Mouse (Mus musculus): ENCODE measurements at regions not wholly inside any gene's neighbourhood (a gene's known extent, or its start where the extent isn't known, plus 50 kb on each side); places are given as distances from the start of the nearest gene placed in this dataset.

DNA sequence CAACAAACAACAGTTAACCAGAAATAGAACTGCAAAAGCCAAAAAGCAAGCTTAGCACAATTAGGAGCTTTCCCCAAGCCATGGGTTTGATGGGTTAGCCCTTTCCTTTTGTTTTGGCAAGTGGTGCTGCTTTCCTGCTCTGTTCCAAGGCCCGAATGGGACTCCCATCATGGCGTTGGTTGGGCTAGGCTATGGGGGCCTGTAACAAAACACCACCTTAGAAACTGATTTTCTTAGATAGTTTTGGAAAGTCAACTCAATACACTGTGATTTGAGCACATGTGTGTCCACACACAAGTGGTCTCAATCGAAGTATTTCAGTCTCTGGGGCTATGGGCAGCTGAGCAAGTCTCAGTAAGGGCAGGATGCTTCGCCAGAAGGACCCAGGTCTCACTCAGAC, 470.5 kb upstream of the Kif2a start:
- DNase-seq (ENCODE audit: low spot score in 2 of 2) = no peak

DNA sequence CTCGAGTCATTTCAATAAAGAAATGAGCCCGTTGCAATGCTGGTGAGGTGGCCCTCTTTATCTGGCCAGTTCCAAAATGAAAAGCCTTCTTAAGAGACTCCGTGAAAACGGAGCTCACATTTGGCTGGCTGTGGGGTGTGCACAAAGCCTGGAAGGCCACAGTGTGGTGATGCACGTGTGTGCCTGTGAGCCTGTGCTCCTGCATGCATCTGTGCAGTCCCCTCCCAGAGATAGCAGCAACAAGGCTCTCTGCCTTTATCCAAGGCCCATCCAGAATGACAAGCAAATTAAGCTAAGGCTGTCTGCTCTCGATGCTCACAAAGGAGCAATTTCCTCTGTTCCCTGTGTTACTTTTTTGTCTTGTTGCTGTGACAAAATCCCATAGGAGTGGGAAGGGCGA, 469.5 kb upstream of the Kif2a start:
- no peak for DNase-seq (ENCODE audit: low spot score in 2 of 2)

DNA sequence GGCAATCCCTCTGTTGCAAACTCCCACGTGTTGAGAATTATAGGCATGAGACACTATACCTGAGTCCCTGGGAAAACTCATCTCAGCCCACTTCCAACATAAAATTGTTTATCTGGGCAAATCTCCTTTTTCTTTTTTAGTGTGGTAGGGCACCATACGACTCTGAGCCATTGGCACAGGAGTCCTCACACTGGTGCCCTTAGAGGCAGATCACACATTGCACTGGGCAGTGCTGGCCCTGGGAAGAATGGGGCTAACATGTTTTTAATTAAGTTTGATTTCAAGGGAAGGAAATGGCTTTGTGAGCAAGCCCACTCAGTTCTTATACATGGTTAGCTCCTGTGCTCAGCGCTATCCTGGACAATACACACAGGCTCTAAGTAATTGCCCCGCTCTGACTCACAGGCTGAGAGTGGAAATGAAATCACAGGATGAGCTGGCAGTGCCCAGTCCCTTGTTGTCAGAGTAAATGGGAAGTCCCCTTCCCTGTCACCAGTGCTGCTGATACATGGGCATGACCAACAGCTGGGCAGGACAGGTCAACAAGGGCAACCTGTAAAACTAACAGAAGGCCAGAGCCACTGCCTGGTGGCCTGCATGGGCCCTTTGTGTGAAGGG, 463.6 kb upstream of the Kif2a start:
- no peak for DNase-seq (ENCODE audit: low spot score in 2 of 2)

DNA sequence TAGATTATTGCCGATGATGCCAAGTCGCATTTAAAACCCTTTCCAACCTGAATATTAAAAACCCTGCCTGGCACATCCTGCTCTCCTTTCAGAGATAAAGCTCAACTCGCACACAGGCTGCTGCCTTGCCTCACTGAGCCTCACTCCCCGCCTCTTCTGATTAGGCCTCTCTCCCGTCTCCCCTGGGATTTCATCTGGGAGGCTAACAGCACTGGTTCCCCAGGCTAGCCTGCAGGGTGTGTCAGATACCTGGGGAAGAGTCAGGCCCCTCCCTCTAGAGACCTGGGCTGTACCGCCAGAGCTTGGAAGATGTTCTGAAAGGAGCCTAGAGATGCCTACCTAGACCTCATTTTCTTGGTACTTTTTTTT, 462.7 kb upstream of the Kif2a start:
- DNase-seq (ENCODE audit: low spot score in 2 of 2) = no peak

DNA sequence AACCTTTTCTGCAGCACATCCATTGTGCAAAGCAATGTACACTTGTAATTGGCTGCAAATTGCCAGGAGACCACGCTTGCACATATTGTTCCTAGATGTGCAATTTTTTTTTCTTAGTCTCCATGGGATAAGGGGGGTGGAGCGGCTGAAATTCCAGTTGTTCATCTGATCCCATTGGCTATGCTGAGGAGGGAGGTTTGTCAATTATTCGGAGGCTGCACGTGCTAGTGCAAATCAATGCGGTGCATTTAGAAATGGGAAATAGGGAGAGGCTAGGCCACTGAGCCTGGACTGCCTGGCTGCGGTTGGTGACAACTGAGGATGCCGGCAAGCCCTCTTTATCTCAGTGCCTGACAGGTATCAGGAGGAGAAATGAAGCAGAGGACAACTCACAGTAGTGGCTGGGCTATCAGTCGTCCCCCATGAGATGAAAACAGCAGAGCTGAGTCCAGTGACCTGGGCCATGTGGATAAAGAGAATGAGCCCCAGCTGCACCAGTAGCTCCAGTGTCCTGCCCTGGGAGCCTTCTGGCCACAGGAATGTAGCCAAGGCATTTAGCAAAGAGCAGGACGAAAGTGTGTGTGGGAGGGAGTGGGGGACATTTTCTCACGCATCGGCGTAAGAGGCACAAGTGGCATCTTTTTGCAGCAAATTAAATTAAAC, 462.2 kb upstream of the Kif2a start:
- DNase-seq (ENCODE audit: low spot score in 2 of 2) = no peak

DNA sequence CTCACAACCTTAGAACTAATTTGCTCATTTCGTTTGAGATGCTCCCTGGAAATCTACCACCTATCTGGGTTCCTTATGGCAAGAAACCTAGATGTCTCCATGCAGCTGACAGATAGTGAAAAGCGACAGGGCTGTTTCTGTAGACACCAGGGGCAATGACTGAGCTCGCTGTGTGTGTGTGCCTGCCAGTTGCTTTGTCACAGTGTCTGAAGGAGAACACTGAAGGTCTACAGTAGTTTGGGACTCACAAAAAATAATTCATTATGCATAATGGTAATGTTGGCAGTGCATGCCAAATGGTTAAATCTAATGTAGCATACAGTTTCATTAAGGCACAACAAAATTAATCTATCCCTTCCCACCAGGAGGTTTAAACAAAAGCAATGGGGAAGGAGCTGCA, 453.2 kb upstream of the Kif2a start:
- no peak for DNase-seq (ENCODE audit: low spot score in 2 of 2)

DNA sequence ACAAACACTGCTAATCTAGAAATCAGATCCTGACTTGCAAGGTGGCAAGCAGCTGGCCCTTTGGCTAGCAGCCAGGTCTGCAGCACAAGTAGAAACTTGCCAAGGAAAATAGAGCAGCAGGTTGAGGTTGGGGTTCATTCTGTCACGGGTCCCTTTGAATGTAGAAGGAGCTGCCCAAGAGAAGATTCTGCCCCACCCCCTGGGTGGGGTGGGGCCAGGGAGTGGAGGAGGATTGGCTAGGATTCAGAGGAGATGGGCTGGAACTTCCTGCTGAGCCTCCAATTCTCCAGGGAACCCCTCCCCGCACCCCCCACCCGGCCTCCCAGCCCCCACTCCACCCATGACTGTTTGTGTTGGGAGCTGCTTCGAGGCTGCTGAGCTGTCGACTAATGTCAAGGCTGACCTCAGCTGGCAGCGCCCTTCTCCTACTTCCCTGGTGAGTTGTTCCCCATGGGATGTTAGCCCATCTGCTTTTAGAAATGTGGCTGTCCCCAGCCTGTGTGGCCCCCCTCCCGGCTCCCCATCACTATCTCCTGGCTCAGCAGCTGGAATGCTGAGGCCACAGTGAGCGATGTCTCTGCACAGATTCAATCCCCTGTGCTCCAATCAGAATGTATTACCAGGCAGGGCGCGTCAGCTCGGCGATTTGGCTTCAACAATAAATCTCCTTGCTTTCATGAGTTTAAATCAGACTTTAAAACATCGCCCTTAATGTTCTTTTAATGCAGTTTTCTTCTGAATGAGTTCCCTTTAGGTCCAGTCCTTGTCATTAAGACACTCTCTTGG, 447.8 kb upstream of the Kif2a start:
- no peak for DNase-seq (ENCODE audit: low spot score in 2 of 2)

DNA sequence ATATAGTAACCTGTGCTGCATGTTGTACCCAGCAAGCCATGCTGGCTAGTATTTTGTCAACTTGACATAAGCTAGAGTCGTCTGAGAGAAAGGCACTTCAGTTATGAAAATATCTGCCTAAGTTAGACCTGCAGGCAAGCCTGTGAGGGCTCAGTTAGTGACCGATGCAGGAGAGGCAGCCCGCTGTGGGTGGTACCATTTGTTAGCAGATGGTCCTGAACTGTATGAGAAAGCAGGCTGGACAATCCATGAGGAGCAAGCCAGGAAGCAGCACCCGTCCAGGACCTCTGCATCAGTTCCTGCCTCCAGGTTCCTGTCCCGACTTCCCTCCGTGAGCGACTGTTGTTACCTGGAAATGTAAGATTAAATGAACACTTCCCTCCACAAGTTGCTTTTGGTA, 440.9 kb upstream of the Kif2a start:
- DNase-seq (ENCODE audit: low spot score in 2 of 2) = no peak

DNA sequence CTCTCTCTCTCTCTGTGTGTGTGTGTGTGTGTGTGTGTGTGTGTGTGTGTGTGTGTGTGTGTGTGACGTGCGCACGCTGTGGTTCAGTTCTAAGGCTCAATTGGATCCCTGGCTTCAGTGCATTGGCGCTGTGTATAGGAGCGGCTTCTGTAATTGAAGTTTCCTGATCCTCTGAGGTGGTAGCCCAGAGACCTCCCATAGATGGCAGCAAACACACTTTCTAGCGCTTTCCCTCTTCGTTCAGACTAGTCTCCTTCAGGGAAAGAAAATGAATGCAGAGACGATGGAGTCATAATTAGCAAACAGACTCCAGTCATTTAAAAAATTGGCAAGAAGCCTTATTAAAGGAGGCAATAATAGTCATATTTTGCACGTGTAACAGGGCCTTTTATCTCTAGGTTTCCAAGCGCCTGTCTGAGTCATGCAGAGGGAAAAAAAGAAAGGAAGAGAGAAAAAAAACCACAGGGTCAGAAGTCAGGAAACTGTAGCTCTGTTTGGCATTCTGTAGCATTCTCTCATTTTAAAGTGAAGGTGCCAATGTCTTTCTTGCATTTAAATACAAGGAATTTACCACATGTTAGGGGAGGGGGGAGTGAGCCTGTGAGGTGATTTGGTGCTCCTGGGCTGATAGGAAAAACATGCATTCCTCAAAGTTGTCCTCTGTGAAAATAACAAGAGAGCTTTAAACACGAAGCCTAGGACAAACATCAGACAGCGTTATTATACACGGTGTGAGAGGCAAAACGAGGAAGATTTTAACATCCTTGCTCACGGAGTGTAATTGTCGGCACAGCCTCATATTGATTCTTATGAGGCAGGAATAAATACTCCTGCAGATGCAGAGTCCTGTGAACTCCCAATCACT, 439.4 kb upstream of the Kif2a start:
- no peak for DNase-seq (ENCODE audit: low spot score in 2 of 2)

DNA sequence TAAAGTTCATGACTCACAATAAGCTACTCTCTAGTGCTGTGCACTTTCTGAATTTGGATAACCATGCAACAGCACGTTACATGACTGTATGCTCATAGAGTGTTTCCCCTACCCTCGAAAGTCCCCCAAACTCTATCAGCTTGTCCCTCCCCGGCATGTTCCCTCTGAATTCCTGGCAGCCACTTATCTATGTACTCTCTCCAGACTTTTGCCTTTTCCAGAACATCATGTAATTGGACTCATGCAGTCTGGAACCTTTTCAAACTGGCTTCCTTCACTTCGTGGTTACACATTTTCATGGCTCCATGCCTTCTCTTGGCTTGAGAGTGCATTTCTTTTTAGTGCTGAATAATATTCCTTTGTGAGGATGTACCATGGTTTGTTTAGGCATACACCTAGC, 436.8 kb upstream of the Kif2a start:
- no peak for DNase-seq (ENCODE audit: low spot score in 2 of 2)

DNA sequence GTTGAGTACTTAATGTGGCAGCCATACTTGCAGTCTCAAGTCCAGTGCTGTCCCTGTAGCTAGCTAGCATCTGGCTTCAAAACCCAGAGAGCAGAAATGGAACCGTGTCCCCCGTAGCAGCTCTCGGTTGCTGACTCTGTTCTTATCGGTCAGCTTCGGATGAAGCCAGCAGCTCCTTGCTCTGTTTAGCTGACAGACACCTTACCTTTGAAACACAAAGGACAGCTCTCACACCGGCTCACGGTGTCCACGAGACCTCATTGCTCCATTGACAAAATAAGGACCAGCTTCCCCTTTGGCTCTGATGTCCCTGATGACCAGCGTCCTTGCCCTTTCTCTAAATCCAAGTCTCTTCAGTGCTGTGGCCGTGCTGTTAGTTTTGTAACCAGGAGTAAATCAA, 435.3 kb upstream of the Kif2a start:
- DNase-seq (ENCODE audit: low spot score in 2 of 2) = no peak

DNA sequence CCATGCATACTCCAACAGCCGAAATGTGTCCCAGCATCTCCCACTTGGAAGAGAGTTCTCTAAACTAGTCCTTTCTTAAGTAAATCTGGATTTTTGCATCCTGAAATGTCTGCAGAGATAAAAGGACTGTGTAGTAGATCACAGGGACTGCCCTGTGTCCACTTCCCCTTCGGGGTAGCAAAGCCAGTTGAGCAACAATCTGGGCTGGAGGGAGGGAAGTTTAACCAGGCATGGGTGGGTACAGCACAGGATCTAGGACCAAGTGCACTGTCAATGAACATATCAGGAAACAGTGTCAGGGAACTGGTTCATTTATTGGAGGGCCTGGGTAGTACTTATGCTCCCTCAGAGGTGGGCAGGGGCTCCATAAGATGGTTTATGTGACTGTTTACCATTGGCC, 434.5 kb upstream of the Kif2a start:
- no peak for DNase-seq (ENCODE audit: low spot score in 2 of 2)

DNA sequence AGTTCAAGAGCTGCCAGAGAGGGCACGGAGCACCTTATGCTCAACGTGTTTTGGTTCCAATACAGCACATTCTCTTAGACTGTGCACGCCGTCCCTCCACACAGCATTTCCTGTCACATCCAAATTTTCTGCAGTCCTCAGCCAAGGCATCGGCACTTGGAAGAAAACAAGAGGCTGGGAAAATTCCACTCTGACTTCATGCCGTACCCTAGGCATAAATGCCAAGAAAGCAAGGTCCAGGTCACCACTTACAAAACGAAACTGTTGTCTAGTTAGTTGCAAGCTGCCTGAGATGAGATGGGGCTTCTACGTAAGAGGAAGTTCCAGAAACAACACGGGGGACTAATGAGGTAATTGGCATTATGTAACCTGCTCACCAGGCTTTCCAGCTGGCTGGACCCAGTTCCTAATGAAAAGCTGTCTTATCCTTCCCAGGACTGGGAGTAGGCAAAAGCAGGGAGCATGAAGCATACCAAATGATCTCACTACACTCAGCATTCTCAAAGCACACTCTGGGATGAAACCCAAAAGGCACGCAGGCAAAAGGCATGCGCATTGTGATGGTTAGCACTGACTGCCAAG, 427.8 kb upstream of the Kif2a start:
- DNase-seq (ENCODE audit: low spot score in 2 of 2) = peak in 1 of 2 experiments; percentile 4

DNA sequence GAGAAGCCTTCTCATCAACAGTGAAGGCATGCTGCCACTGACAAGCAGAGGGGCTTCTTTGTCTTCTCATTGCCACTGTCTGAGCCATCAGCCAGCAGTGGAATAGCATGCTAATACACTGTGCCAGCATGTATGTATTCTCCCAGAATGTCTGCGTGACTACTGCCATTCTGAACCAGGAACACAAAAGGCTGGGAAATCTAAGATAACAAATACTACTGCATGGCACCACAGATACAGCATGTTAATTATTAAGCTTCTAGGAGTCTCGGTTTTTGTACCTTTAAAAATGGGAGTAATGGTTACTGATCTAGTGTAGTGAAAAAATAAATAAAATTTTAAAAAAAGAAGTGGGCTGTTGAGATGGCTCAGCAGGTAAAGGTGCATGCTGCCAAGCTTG, 425.9 kb upstream of the Kif2a start:
- DNase-seq (ENCODE audit: low spot score in 2 of 2) = no peak

DNA sequence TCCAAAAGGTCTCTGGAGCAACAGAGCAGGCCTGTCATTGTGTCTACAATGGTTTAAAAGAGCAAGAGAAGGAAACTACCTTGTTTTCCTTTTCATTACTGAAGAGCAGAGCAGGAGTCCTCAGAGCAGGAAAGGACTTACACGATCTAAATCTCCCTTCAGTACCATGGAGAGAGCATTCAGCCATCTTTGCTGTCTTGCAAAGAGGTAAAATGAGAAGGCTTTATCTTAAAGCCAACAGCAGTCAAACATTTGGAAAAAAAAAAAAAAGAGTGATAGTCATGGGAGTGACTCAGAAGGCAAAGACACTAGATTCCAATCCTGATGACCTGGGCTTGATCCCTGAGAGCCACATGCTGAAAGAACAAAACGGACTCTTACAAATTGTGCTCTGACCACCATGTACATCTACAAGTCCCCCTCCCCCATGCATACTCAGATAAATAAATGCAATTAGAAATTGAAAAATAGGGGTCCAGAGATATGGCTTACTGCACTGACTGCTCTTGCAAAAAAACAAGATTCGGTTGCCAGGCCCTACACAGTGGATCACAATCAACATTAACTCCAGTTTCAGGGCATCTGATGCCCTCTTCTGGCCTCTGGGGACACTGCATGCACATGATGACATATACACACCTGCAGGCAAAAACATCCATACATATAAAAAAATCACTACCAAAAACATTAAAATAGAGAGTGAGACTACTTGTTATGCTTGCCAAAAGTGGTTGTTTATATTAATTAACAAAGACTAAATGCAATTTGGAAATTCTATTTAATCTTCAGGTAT, 397.6 kb upstream of the Kif2a start:
- DNase-seq (ENCODE audit: low spot score in 2 of 2) = no peak

DNA sequence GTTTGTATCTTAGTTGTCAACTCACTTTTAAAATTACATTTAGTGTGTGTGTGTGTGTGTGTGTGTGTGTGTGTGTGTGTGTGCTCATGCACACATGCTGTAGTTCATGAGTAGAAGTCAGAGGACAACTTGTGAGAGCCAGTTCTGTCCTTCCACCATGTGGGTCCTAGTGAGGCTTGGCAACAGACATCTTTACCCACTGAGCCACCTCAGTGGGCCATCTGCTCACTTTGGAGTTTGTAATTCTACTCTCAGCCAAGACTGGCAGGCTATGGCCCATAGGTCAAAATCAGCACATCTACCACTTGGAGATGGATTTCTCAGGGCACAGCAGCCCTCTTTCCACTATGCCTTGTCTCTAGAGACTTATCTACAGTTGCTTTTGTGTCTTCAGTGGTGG, 388.3 kb upstream of the Kif2a start:
- no peak for DNase-seq (ENCODE audit: low spot score in 2 of 2)

DNA sequence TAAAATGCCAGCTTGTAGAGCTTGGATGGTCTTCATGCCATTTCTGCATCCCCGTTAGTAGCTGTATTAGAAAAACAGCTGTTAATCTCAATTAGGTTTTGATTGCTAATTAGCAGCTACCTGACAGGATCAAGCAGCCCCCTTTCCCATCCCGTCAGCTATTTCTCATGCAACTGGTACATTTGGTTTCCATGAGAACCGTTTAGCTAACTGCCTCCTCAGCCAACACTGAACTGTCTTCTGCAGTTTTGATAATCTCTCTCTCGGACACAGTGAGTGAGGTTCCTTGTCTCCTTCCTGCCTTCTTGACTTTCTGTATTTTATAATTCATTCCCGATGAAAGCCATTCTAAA, 385.7 kb upstream of the Kif2a start:
- no peak for DNase-seq (ENCODE audit: low spot score in 2 of 2)

DNA sequence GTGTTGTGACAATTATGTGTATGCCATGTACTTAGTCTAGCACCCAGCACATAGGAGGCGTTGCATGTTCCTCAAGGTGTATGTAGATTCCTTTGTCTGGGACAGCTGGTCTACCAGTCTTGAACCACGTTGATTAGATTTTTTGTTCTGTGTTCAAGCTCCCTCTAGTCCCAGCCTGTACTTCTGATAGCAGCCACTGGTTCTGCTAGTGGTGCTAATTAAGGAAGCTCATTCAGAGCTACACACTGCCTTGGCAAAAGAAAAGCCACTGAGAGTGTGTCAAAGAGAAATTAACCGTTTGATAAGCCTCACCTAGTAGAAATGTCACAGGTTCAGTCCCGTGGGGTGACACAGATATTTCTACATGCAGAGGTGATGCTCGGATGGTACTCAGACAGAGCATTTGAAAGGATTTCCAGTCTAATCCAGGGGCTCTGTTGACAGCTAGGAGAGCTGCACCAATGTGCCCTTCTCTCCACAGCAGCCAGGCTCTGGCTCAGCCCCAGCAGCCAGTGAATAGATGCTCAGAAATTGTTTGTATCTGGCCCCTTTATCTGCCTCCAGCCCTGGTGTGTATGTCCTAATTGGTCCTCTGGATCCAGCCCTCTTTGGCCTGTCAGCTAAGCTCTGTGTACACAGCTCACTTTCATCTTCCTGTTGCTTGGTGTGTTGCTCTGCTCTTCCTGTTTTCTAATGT, 385.2 kb upstream of the Kif2a start:
- DNase-seq (ENCODE audit: low spot score in 2 of 2) = no peak

DNA sequence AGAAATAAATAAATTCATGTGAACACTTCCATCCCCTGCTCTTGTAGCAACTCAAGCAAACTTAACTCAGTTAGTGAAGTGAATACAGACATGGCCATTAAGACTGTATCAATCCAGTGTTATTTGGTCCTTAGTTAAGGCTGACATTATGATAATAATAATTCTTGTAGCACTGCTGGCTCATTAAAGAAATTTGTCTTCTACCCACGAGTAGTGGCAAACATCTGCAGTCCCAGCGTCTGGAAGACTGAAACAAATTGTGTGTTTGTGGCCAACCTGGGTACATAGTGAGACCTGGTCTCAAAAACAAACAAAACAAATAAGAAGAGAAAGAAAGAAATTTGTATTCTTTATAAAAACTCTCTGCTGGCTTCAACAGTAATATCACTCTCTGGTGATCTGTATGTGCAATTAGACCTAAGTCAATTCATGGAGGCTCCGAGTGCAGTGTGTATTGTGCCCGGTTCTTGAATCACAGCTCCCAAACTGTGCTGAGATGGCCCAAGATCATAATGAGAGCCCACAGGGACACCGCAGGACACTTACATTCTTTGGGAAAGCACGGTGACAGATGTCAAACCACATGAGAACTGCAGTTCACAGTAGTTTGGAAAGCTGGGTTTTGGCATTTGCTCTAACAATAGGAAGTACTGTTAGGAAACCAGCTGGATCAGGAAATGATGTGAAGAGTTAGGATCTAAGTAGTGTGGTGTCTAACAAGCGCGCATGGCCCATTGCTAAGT, 376.9 kb upstream of the Kif2a start:
- DNase-seq (ENCODE audit: low spot score in 2 of 2) = no peak

DNA sequence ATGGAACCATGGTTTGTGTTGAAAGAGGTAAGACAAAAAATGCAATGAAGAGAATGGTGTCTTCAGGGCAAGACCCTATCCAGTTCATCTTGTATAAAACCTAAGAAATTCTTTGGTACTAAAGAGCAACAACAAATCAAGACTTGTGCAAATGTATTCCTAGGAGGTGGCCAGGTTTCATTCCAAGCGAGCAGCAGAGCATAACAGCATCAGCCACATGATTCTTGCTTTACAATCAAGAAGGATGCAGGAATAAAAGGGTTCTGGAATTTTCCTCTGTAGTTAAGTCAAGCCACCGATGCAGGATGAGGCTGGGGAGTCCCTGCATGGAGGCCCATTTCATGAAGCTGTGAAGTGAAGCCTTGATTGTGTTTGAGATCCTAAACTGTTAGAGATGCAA, 374.1 kb upstream of the Kif2a start:
- DNase-seq (ENCODE audit: low spot score in 2 of 2) = no peak

Measured in spleen, postnatal 36 days (tissue).